Mouse (Mus musculus): ENCODE results near the gene Ctnnd2.
"Not testable (repeated sequence)": the region's sequence is repeated elsewhere in the genome, so short reads cannot be mapped to it uniquely, and the experiment has no call there.

GRCm38 (mm10) chr15:30139626-30140025 is 32.8 kb upstream of the Ctnnd2 start:
- not testable (repeated sequence) for TF ChIP-seq POLR2A (IDR thresholded peaks at IDR 0.05; ENCODE audit: control insufficient read depth, extremely low read depth, insufficient read depth, low read length, poor library complexity); CTCF (IDR thresholded peaks at IDR 0.05; ENCODE audit: borderline replicate concordance, control insufficient read depth, extremely low read depth, insufficient read depth, low read length, poor library complexity)
